Mouse (Mus musculus): ENCODE measurements around the gene Igf1r. TPM values are rescaled to one million over a fixed set of nuclear protein-coding genes. Genes with fewer than 3 reads are reported as not detected.

Gene Igf1r
- 10 to 100 TPM; 11.3 to 19.2 TPM for polyA plus RNA-seq (2017; shearing (Covaris generic))

- no peak for ATAC-seq
These were observed at the start of gene Igf1r for GRCm38 (mm10) chr7:67952777-67953700. TSS of gene Igf1r (plus strand) at chr7:67952827.

GRCm38 (mm10) chr7:67906358-67906757, 46.3 kb upstream of the Igf1r start:
- no peak for ATAC-seq

- ATAC-seq, result no peak
These were observed 44.7 kb upstream of the Igf1r start for GRCm38 (mm10) chr7:67907786-67908400.

GRCm38 (mm10) chr7:67910528-67910927, 42.1 kb upstream of the Igf1r start:
- no peak for ATAC-seq

GRCm38 (mm10) chr7:67910947-67911346, 41.7 kb upstream of the Igf1r start:
- no peak for ATAC-seq

- peak; percentile 32 for ATAC-seq
These were observed 40.8 kb upstream of the Igf1r start for GRCm38 (mm10) chr7:67911841-67912240.

GRCm38 (mm10) chr7:67916960-67917359, 35.7 kb upstream of the Igf1r start:
- ATAC-seq, result no peak

- no peak for ATAC-seq
These were observed 34.9 kb upstream of the Igf1r start for GRCm38 (mm10) chr7:67917753-67918152.

- no peak for ATAC-seq
These were observed 33.2 kb upstream of the Igf1r start for GRCm38 (mm10) chr7:67919467-67919866.

- no peak for ATAC-seq
These were observed 28.4 kb upstream of the Igf1r start for GRCm38 (mm10) chr7:67924215-67924614.

GRCm38 (mm10) chr7:67930132-67930531, 22.5 kb upstream of the Igf1r start:
- ATAC-seq, result no peak

- no peak for ATAC-seq
These were observed 15.8 kb upstream of the Igf1r start for GRCm38 (mm10) chr7:67936801-67937200.

GRCm38 (mm10) chr7:67943805-67944204, 8.8 kb upstream of the Igf1r start:
- ATAC-seq, result no peak

- ATAC-seq, result no peak
These were observed 5.7 kb upstream of the Igf1r start for GRCm38 (mm10) chr7:67946901-67947300.

- ATAC-seq, result no peak
These were observed 2.2 kb upstream of the Igf1r start for GRCm38 (mm10) chr7:67950346-67950814.

GRCm38 (mm10) chr7:67950815-67951531, 1.7 kb upstream of the Igf1r start:
- ATAC-seq, result peak; percentile 21

GRCm38 (mm10) chr7:67951532-67952035, 1.0 kb upstream of the Igf1r start:
- peak; percentile 33 for ATAC-seq

- no peak for ATAC-seq
These were observed 468 bp upstream of the Igf1r start for GRCm38 (mm10) chr7:67952036-67952681.

GRCm38 (mm10) chr7:67953764-67954242, 1.2 kb downstream of the Igf1r start:
- ATAC-seq, result no peak

GRCm38 (mm10) chr7:67954591-67955185, 2.1 kb downstream of the Igf1r start:
- ATAC-seq, result no peak

GRCm38 (mm10) chr7:67955276-67955675, 2.6 kb downstream of the Igf1r start:
- ATAC-seq, result no peak

GRCm38 (mm10) chr7:67957376-67957775, 4.7 kb downstream of the Igf1r start:
- no peak for ATAC-seq

All from activated CD4-positive, CD25-positive, alpha-beta regulatory T cell, adult 4 months (primary cell).